Mouse (Mus musculus): ENCODE measurements around the gene Lrit2.

DNA sequence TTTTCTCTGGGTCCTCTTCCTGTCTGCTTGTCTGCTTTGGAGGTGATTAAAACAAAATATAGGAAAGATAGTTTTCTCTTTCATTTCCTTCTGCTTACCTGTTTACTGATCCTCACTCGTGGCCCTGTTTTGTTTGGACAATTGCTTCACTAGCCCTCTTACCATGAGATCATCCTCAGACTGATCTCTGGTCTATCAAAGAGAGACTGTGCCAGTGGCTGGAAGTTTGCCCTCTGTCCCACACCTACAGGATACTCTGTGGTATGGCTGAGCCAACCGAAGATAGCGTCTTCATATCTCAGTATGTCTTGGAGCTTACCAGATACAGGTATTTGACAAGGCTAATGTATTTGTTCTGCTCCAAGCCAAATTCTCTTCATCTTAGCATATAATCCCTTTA, 39.8 kb upstream of the Lrit2 start:
- TF ChIP-seq CTCF (IDR thresholded peaks at IDR 0.05; ENCODE audit: low read depth, low read length), result no peak
- no peak for TF ChIP-seq POLR2A (IDR thresholded peaks at IDR 0.05; ENCODE audit: borderline replicate concordance, low read depth, low read length)

All from bone marrow macrophage, adult 2 months (primary cell).